Mouse (Mus musculus) natural killer cell, adult 2 months (primary cell): ENCODE data around the gene Celsr1.
"Not testable (repeated sequence)": the region's sequence is repeated elsewhere in the genome, so short reads cannot be mapped to it uniquely, and the experiment has no call there.

Experiments used
- DNase-seq, 2 experiments: peaks; one replicate each; pipeline ENCODE4 v3.0.0; 2022; ENCODE audit warnings: low spot score in 2 of 2

The Celsr1 gene

GRCm38 (mm10) chr15:86064191-86064849 lies 30.7 kb upstream of the Celsr1 start:
- DNase-seq, result no peak

GRCm38 (mm10) chr15:86061848-86062481 lies 28.4 kb upstream of the Celsr1 start:
- DNase-seq, result peak in 1 of 2 experiments; percentile 53

- no peak for DNase-seq
These were observed 27.6 kb upstream of the Celsr1 start for GRCm38 (mm10) chr15:86061221-86061620.

GRCm38 (mm10) chr15:86060581-86060980 lies 27.0 kb upstream of the Celsr1 start:
- no peak for DNase-seq

- no peak for DNase-seq
These were observed 26.3 kb upstream of the Celsr1 start for GRCm38 (mm10) chr15:86059835-86060380.

GRCm38 (mm10) chr15:86058931-86059834 lies 25.6 kb upstream of the Celsr1 start:
- DNase-seq, result no peak

GRCm38 (mm10) chr15:86058394-86058915 lies 24.9 kb upstream of the Celsr1 start:
- DNase-seq, result peak; percentile 59 to 72

- no peak for DNase-seq
These were observed 24.3 kb upstream of the Celsr1 start for GRCm38 (mm10) chr15:86057908-86058307.

GRCm38 (mm10) chr15:86057413-86057812 lies 23.8 kb upstream of the Celsr1 start, which contains the start of gene Gramd4:
Gene Gramd4, plus strand, starts transcription at chr15:86057695.
- DNase-seq, result no peak

- DNase-seq, result peak; percentile 65 to 78
These were observed 22.7 kb upstream of the Celsr1 start for GRCm38 (mm10) chr15:86056221-86056760.

GRCm38 (mm10) chr15:86054861-86055260 lies 21.3 kb upstream of the Celsr1 start:
- DNase-seq, result not testable (repeated sequence)

GRCm38 (mm10) chr15:86053890-86054536 lies 20.4 kb upstream of the Celsr1 start:
- peak; percentile 73 to 82 for DNase-seq

GRCm38 (mm10) chr15:86051878-86052478 lies 18.4 kb upstream of the Celsr1 start:
- no peak for DNase-seq

GRCm38 (mm10) chr15:86051152-86051551 lies 17.6 kb upstream of the Celsr1 start:
- no peak for DNase-seq

GRCm38 (mm10) chr15:86050170-86050743 lies 16.7 kb upstream of the Celsr1 start:
- no peak for DNase-seq

GRCm38 (mm10) chr15:86049510-86049909 lies 15.9 kb upstream of the Celsr1 start:
- DNase-seq, result no peak

GRCm38 (mm10) chr15:86042364-86042763 lies 8.8 kb upstream of the Celsr1 start:
- no peak for DNase-seq

GRCm38 (mm10) chr15:86041421-86041820 lies 7.8 kb upstream of the Celsr1 start:
- DNase-seq, result no peak

GRCm38 (mm10) chr15:86038802-86039201 lies 5.2 kb upstream of the Celsr1 start:
- DNase-seq, result peak; percentile 66 to 78

GRCm38 (mm10) chr15:86035913-86036312 lies 2.3 kb upstream of the Celsr1 start:
- DNase-seq, result no peak
